Mouse (Mus musculus): ENCODE data around the gene Gucd1. TPM values are rescaled to one million over a fixed set of nuclear protein-coding genes. Genes with fewer than 3 reads are reported as not detected.
A peak's percentile ranks its signal among the peaks of the same experiment; 100 is the strongest.
"Not testable (repeated sequence)": the region's sequence is repeated elsewhere in the genome, so short reads cannot be mapped to it uniquely, and the experiment has no call there.

Gene Gucd1
- total RNA-seq, 2 experiments from 2014 or later, result 42.4 to 44.6 TPM

- no peak for DNase-seq (ENCODE audit: low spot score in 2 of 2)
Observed at GRCm38 (mm10) chr10:75505130-75505495, 12.7 kb downstream of the Gucd1 start.

GRCm38 (mm10) chr10:75504234-75505129 lies 13.3 kb downstream of the Gucd1 start:
- DNase-seq (ENCODE audit: low spot score in 2 of 2), result no peak

GRCm38 (mm10) chr10:75503692-75504091 lies 14.1 kb downstream of the Gucd1 start:
- no peak for DNase-seq (ENCODE audit: low spot score in 2 of 2)

DNA sequence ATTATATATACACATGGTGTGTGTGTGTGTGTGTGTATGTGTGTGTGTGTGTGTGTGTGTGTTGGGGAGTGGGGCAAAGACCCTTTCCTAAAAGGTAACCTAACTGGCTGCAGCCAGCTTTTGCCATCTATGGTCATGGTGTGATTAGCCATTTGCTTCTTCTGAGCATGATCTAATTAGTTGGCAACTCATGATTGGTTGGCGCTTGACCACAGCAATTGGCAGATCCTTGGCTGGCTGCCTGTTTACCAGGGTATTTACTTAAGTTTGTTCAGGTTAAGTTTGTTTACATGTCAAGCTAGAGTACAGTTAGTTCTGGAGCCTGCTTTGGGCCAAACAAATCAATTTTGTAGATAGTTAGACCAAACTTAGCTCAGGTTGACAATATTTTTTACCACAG lies 16.1 kb downstream of the Gucd1 start:
- DNase-seq (ENCODE audit: low spot score in 2 of 2), result no peak

DNA sequence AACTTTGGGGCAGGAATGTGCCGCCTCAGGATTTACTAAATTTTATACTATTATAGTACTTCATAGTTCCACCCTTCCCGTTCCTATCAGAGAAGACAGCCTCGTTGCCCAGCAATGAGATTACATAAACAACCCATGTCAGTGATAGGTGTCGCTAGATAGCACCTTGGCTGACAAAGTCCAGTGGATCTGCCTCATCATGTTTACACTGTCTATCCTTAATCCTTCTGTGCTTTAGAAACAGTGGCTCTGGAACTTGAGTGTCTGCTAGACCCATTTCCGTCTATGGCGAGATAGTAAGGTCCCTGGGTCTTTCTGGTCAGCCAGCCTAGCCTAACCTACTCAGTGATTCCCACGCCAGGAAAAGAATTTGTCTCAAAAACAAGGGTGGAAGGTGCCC lies 17.4 kb downstream of the Gucd1 start:
- DNase-seq (ENCODE audit: low spot score in 2 of 2), result no peak

DNA sequence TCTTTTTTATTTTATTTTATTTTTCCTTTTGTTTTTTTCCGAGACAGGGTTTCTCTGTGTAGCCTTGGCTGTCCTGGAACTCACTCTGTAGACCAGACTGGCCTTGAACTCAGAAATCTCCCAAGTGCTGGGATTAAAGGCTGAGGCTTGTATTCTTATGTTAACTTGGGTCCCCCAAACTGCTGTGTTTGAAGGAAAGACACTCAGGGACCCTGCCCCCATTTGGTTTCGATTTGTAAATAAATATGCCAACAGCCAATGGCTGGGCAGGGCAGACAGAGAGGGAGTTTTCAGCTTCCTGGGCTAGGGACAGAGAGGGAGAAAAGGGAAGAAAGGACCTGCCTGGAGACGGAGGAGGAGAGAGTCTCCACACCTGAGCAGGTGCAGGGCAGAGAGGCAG lies 18.0 kb downstream of the Gucd1 start:
- DNase-seq (ENCODE audit: low spot score in 2 of 2), result no peak

- not testable (repeated sequence) for DNase-seq (ENCODE audit: low spot score in 2 of 2)
Observed at GRCm38 (mm10) chr10:75499214-75499613, 18.6 kb downstream of the Gucd1 start.

- DNase-seq (ENCODE audit: low spot score in 2 of 2), result no peak
Observed at GRCm38 (mm10) chr10:75495921-75496320, 21.9 kb downstream of the Gucd1 start.

- no peak for DNase-seq (ENCODE audit: low spot score in 2 of 2)
Observed at GRCm38 (mm10) chr10:75495304-75495703, 22.5 kb downstream of the Gucd1 start.

DNA sequence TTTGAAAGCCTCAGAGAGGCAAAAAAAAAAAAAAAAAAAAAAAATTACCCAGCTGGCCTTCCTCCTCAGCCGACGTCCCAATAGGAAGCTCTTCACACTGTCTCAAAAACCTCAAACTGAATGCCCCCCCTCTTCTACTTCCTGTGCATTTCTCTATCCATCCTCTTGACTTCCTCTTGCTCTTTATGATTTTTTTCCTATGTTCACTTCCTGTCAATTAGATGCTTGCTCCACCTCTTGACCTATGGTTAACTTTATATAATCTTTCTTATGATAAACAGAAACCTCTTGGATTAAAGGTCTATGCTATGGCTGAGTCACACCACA lies 25.9 kb downstream of the Gucd1 start:
- no peak for DNase-seq (ENCODE audit: low spot score in 2 of 2)

DNA sequence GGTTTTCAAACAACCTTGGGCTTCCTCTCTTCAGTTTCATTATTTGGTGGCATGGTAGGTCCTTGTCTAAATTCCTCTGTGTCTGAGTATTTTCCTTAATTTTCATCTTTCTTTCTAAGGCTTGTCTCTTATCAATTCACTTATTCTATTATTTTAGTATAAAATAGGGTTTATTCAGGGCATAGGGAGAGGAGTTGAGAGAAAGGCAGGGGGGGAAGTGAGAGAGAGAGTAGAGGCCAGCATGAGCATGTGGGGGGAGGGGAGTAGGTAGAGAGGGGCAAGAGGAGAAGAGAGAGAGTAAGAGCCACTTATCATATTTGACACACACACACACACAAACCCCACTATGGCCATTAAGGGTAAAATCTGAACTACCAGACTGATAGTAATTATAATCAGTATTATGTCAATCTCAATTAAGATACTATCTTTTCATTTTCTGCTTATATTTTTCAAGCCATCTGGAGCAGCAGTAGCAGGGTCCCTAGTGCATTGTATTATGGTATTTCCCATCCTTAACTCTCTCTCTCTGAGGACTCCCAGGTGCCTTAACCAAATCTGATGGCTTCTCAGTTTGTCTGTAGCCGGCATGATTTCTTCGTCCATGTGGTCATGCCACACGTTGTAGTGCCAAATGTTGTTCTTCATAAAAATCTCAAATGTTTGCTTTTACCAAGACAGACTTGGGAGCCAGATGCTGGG lies 26.4 kb downstream of the Gucd1 start:
- DNase-seq (ENCODE audit: low spot score in 2 of 2), result no peak

GRCm38 (mm10) chr10:75490731-75491130 lies 27.0 kb downstream of the Gucd1 start:
- DNase-seq (ENCODE audit: low spot score in 2 of 2), result no peak

DNA sequence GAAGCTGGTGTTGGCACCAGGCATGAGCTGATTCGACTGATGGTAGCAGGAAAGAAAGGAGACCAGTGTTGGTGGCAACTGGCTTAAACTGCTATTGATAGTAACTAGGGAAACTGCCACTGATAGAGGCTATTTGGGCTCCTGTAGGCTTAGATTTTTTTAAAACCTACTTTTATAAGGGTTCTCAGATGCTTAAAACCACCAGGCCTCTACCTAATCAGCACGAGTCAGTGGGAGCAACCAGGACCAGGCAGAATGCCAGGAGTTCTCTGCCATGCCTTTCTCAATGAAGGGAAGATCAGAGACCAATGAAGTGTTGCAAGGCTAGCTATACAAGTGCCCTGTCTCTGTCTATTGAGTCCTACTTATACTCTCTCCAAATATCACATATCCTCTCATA lies 28.2 kb downstream of the Gucd1 start:
- no peak for DNase-seq (ENCODE audit: low spot score in 2 of 2)

DNA sequence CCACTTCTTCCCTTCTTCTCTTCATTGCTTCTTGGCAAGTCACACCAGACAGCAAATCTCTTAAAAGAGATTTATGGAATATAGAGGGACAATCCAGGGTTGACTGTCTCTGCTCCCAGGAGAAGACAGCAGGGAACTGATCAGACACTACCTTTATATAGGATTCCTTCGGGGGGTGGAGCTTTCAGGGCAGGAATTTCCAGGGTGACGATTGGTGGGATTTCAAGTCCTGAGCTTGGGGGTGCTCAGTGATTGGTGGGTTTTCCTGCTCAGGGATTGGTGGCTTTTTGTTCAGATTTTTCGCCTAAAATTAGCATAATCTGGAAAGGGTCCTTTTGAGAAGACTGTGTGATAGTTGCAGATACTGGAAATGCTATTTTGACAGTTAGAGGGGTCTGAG lies 30.6 kb downstream of the Gucd1 start:
- DNase-seq (ENCODE audit: low spot score in 2 of 2), result no peak

GRCm38 (mm10) chr10:75486086-75486979 lies 31.4 kb downstream of the Gucd1 start:
- DNase-seq (ENCODE audit: low spot score in 2 of 2), result peak; percentile 42 to 67

DNA sequence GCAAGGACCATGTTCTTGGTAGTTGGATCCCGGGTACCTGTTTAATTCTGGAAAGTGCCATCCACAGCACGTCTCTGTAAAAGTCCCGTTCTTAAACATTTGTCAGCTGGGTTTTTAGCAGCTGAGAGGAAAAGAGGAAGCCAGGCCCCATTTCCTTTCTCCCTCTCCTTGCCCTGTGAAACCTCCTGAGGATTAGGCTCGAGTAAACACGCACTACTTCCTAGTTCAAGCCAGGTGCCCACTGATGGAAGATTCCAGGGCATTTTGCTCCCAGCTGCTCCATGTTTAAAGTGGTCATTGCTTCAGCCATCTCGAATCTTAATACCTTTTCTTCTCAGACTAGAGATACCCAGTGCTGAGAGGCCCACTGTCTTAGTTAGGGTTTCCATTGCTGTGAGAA lies 33.0 kb downstream of the Gucd1 start:
- no peak for DNase-seq (ENCODE audit: low spot score in 2 of 2)

DNA sequence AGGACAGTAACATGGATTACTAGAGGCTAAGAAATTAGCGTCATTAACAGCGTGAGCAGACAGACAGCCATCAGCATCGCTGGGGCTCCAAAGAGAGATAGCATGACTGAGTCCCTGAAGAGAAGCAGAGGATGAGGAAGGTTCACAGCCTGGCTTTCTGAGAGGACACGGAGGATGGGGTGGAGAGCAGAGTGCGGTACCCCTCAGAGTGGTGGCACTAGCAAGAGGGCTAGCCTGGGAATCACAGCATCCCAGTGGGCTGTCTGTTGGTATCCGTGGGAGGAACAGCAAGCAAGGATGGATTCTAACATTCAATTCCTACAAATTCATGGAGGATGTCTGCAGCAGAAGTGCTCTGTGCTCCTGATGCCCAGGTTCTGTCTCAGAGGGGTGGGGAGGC lies 33.7 kb downstream of the Gucd1 start:
- no peak for DNase-seq (ENCODE audit: low spot score in 2 of 2)

DNA sequence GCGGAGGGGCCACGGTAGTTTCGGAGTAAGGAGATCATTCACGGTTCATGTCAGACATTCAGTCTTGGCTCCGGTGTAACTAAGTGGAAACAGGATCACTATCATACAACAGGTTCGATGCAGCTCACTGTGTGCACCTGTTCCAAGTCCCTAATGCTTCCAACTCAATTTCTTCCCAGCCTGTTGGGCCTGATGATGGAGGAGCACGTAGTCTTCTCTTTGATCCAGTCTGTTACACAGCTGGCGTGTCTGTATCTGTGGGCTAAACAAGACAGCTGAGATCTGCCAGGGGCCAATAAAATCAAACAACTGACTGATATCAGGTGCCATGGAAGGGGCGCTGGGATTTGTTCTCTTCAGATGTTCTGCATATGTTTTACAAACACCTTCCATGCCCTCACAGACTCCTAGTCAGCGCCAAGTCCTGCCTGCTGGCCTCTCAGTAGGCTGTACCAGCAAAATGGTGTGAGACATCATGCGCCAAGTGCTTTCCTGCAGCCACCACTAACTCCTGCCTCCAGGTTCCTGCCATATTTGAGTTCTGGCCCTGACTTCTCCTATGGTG lies 34.8 kb downstream of the Gucd1 start:
- DNase-seq (ENCODE audit: low spot score in 2 of 2), result no peak

DNA sequence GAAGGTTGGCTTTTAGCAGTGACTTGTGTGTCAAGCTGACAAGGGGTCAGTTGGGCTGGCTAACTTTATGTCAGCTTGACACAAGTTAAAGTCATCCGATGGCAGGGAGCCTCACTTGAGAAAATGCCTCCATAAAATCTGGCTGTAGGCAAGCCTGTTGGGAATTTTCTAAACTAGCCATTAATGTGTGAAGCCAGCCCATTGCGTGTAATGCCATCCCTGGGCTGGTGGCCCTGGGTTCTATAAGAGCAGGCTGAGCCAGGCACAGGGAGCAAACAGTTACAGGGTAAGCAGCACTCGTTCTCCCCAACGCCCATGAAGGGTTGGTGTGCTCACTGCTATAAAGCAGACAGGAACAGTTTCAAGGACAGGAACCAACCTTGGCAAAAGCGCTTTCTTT lies 35.5 kb downstream of the Gucd1 start:
- no peak for DNase-seq (ENCODE audit: low spot score in 2 of 2)

- DNase-seq (ENCODE audit: low spot score in 2 of 2), result no peak
Observed at GRCm38 (mm10) chr10:75481703-75482102, 36.1 kb downstream of the Gucd1 start.

DNA sequence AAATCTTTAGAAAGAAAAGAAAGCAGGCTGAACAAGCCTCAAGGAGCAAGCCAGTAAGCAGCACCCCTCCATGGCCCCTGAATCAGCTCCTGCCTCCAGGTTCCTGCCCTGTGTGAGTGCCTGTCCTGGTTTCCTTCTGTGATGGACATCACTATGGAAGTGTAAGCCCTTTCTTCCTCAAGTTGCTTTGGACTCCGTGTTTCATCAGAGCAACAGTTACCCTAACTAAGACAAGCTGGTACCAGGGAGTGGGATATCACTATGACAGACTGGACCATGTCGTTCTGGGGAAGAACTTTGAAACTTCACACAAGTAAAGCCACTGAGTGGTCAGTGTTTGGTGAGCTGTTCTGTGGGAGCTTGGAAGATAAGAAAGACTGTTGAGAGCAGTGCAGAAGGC lies 37.8 kb downstream of the Gucd1 start:
- no peak for DNase-seq (ENCODE audit: low spot score in 2 of 2)
